Mouse (Mus musculus): ENCODE data around the gene Atrnl1.
"Not testable (repeated sequence)": the region's sequence is repeated elsewhere in the genome, so short reads cannot be mapped to it uniquely, and the experiment has no call there.

- TF ChIP-seq CTCF (IDR thresholded peaks at IDR 0.05; ENCODE audit: low read depth, low read length); POLR2A (IDR thresholded peaks at IDR 0.05; ENCODE audit: insufficient read depth, low read length): not testable (repeated sequence)
Measured at GRCm38 (mm10) chr19:57994174-57994833, 383.5 kb downstream of the Atrnl1 start.
